Mouse (Mus musculus) hindbrain, embryonic 13.5 days (tissue): ENCODE measurements at regions not wholly inside any gene's neighbourhood (a gene's known extent, or its start where the extent isn't known, plus 50 kb on each side); places are given as distances from the start of the nearest gene placed in this dataset.
A peak's percentile ranks its signal among the peaks of the same experiment; 100 is the strongest.

Source experiments
- ATAC-seq: fragments of 200-750 bp; cut with Nextera tagmentation; 2 replicates; pipeline ENCODE4 v1.8.0; 2017; ENCODE audit warnings: moderate TSS enrichment; ENCODE audit not compliant: low FRiP score
- H3K27ac ChIP-seq: fragments of 300-500 bp; sonication (generic); 2 replicates; pipeline ENCODE4 v1.5.1; 2015; ENCODE audit warnings: inconsistent platforms, mild to moderate bottlenecking, moderate library complexity
- H3K27me3 ChIP-seq: fragments of 300-500 bp; sonication (generic); 2 replicates; pipeline ENCODE4 v1.6.1; 2015; ENCODE audit warnings: mild to moderate bottlenecking, inconsistent platforms
- H3K36me3 ChIP-seq: fragments of 300-500 bp; sonication (generic); 2 replicates; pipeline ENCODE4 v1.6.1; 2015; ENCODE audit warnings: mild to moderate bottlenecking, inconsistent platforms
- H3K4me1 ChIP-seq: fragments of 300-500 bp; sonication (generic); replicated peaks from 2 replicates; pipeline ENCODE4 v1.6.1; 2015; ENCODE audit warnings: inconsistent platforms
- H3K4me2 ChIP-seq: fragments of 300-500 bp; sonication (generic); 2 replicates; pipeline ENCODE4 v1.6.1; 2015; ENCODE audit warnings: inconsistent platforms, mild to moderate bottlenecking, moderate library complexity
- H3K4me3 ChIP-seq: fragments of 300-500 bp; sonication (generic); 2 replicates; pipeline ENCODE4 v1.5.1; 2015; ENCODE audit warnings: mild to moderate bottlenecking, inconsistent platforms
- H3K9ac ChIP-seq: fragments of 300-500 bp; sonication (generic); 2 replicates; pipeline ENCODE4 v1.6.1; 2015; ENCODE audit warnings: mild to moderate bottlenecking, inconsistent platforms
- H3K9me3 ChIP-seq: fragments of 300-500 bp; sonication (generic); 2 replicates; pipeline ENCODE4 v1.6.1; 2016; ENCODE audit warnings: inconsistent platforms
- WGBS: fragments of 180-500 bp; shearing (Covaris S2); methylation state at CpG from one replicate; pipeline ENCODE4 v1.1.7; 2015; 5-methylcytosine and 5-hydroxymethylcytosine counted together

DNA sequence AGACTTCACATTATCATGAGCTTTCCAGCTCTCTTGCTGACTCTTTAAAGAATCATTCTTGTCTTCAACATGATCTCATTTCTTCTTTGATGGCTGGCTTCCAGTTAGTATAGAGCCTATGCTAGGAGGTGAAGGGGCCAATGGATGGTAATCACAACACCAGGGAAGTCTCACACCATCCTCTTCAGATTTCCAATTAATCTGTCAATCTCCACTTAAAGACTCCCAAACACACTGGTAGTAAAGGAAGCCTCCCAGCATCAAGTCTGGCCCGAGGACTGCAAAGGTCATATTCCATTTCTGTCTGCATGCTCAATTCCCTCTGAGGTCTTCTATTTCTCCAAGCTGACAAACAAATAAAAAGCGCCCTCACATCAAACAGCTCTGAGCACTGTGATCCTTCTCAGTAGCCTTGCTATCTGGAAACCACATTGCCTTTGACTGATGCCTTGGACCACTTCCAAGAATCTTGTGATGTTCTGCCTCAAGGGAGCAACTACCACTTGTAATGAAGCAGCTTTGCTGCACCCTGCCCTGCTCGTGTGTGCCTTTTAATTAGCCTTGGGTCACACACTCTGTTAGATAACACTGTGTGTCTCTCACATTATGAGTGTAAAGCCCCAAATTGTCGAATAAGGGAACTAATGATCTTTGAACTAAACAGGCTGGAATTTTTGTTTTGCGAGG is 629.0 kb upstream of the Cdh10 start:
- peak; percentile 86 for ATAC-seq
- Histone ChIP-seq H3K4me3 (no peak overlapping the region), H3K9me3 (no peaks in the 10 kb centered on the region), H3K27ac (peak overlapping the region; percentile 30; the same call in 1 of the 2 replicates), H3K36me3 (no peaks in the 10 kb centered on the region), H3K9ac (no peak overlapping the region), H3K4me1 (0 out of 2 replicates have a peak, but pooled peaks cover 6% of the 10 kb centered on the region), H3K4me2 (no peak overlapping the region), H3K27me3 (no peaks in the 10 kb centered on the region)
- WGBS = 45% methylated on average over 5 of the region's 5 CpGs

DNA sequence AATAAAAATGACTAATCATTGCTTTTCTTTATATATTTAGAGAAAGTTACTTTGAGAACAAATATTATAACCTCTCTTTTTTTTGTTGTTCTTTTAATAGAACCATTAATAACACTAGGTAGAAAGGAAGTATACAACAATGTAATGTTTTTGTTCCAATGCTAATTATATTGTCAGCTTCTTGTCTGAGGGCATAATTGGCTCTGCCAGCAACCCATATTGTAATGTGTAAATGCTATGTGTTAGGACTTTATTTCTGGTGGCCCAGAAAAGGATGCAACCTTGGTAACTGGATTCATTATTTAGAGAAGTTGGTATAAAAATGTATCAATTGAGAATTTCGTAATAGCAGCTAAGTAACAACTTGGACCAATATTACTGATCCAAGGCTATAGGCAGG is 628.3 kb upstream of the Cdh10 start:
- 96% methylated on average over 1 of the region's 1 CpGs for WGBS
- ATAC-seq = no peak

DNA sequence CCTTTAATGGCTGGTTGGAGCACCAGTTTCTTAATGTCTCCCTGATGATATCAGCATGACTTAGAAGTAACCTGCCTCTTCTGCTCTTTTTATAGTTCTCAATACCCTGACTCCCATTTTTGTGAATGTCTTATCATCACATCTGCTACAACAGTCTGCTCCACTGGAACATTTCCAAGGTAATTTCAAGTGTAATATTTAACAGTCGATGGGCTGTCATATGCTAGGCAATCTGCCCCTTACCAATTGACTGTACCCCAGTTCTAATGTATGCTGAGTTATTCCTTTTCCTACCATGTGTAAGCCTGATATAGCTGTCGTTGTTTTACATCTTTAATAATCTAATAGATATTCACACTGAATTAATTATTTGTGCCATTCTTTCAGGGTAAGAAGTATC is 607.6 kb upstream of the Cdh10 start:
- no peak overlapping the region for H3K4me3 ChIP-seq
- H3K4me1 ChIP-seq = no peaks in the 10 kb centered on the region
- peak; percentile 49; the same call in 1 of the 2 replicates for ATAC-seq
- H3K9me3 ChIP-seq = no peaks in the 10 kb centered on the region
- 77% methylated on average over 2 of the region's 2 CpGs for WGBS
- no peak overlapping the region for H3K4me2 ChIP-seq
- no peaks in the 10 kb centered on the region for H3K27me3 ChIP-seq
- H3K27ac ChIP-seq = no peak overlapping the region
- no peak overlapping the region for H3K9ac ChIP-seq
- H3K36me3 ChIP-seq = no peaks in the 10 kb centered on the region

More for the DNA sequence above, 628.3 kb upstream of the Cdh10 start:
- Histone ChIP-seq H3K4me2 (no peak overlapping the region), H3K36me3 (no peaks in the 10 kb centered on the region), H3K9ac (no peak overlapping the region), H3K4me1 (0 out of 2 replicates have a peak, but pooled peaks cover 6% of the 10 kb centered on the region), H3K27me3 (no peaks in the 10 kb centered on the region), H3K27ac (no peak overlapping the region), H3K9me3 (no peaks in the 10 kb centered on the region), H3K4me3 (no peak overlapping the region)

DNA sequence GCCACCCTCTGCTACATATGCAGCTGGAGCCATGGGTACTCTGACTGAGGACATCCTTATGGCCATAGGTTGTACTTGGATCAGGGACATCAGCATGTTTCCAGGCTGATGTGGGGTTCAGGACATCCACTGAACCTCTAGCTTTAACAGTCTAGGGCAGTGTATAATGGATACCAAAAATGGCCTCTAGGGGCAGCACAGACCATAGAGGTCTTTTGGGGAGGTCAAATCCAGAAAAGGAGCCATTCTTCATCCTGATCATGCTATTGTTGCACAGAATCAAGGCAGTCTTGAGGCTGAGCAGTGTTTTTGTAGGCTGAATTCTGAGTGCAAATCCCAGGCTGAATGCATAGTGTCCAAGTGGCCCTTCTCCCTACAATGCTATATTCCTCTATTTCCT is 598.8 kb upstream of the Cdh10 start:
- Histone ChIP-seq H3K9me3 (no peaks in the 10 kb centered on the region), H3K27ac (no peak overlapping the region), H3K4me1 (no peaks in the 10 kb centered on the region), H3K4me3 (no peak overlapping the region), H3K36me3 (no peaks in the 10 kb centered on the region), H3K4me2 (no peak overlapping the region), H3K27me3 (no peaks in the 10 kb centered on the region), H3K9ac (no peak overlapping the region)
- ATAC-seq = no peak
